Mouse (Mus musculus) T-helper 2 cell (primary cell): ENCODE measurements around the gene Ntf5.
"Not testable (repeated sequence)": the region's sequence is repeated elsewhere in the genome, so short reads cannot be mapped to it uniquely, and the experiment has no call there.

Experiments
- in situ Hi-C: fragments of 300-600 bp; cut with MboI, MseI; formaldehyde crosslinking; loops from one replicate; pipeline ENCODE4 v1.15.1; 2025; ENCODE audit warnings: high pct_unique_total_duplicates

Ntf5 gene

GRCm38 (mm10) chr7:45462325-45462724, 48.8 kb downstream of the Ntf5 start:
- in situ Hi-C loops, result no loop called here

- in situ Hi-C loops, result not testable (repeated sequence)
Measured at GRCm38 (mm10) chr7:45462868-45463267, 49.4 kb downstream of the Ntf5 start.

GRCm38 (mm10) chr7:45463987-45464778, 50.7 kb downstream of the Ntf5 start:
- in situ Hi-C loops, result no loop called here

GRCm38 (mm10) chr7:45465112-45465511, 51.6 kb downstream of the Ntf5 start:
- in situ Hi-C loops, result no loop called here

GRCm38 (mm10) chr7:45465549-45465948, 52.1 kb downstream of the Ntf5 start:
- in situ Hi-C loops, result no loop called here

- in situ Hi-C loops, result no loop called here
Measured at GRCm38 (mm10) chr7:45466283-45467089, 53.0 kb downstream of the Ntf5 start, which contains the start of gene Bax. TSS of gene Bax (minus strand) at chr7:45466898.
